In the genomic region with DNA sequence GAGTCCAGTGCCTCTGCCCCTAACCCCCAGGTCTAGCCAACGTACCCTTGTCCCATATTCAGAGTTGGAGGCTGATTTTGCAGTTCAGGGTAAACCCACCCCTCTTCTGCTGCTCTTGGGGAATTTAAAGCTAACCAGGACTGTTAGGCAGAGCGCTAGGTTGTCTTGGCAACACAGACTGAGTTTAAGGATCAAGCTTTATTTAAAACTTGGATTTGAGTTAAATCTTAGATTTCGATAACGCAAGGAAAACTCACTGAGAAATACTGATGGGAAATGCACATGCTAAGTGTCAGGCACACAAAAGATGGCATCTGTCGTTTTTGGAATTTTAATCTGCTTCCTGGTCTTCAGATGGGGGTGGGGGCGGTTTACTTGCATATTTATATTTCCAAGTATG, we compare ENCODE assay signal across 24 mouse cellular contexts. TPM values are rescaled to one million over a fixed set of nuclear protein-coding genes. Genes with fewer than 3 reads are reported as not detected.
A peak's percentile ranks its signal among the peaks of the same experiment; 100 is the strongest.
DNase-seq lines count a peak whose midpoint lies in the region; ATAC-seq and TF ChIP-seq lines count a peak whose summit lies in the region.
"Had no signal": no experiment of that assay in that cellular context is flagged by ENCODE, and none has a peak within 500 bp of the region (broad histone marks: within the 10 kb centered on the region; RNA-seq: fewer than 3 reads in every experiment).

No protein-coding gene starts in this region.

- no peaks in the 10 kb centered on the region for H3K27me3 ChIP-seq in forebrain, embryonic 14.5 days (replicated peaks; ENCODE audit: control insufficient read depth, insufficient read depth, low read length)
- no peaks in the 10 kb centered on the region for H3K27me3 ChIP-seq in forebrain, embryonic 11.5 days (ENCODE audit: control insufficient read depth, insufficient read depth, low read length)
- H3K27me3 ChIP-seq: CH12.LX; embryonic facial prominence, embryonic 15.5 days; hindbrain, embryonic 13.5 days; intestine, embryonic 15.5 days; Patski had no signal

- no peak overlapping the region for H3K27ac ChIP-seq in forebrain, embryonic 14.5 days (ENCODE audit: low read depth, low read length)
- no peak overlapping the region for H3K27ac ChIP-seq in forebrain, embryonic 11.5 days (ENCODE audit: low read depth, low read length)
- peak overlapping the region; percentile 75 for H3K27ac ChIP-seq in layer of hippocampus, adult 2 months
- H3K27ac ChIP-seq: embryonic facial prominence, embryonic 15.5 days; heart, embryonic 10.5 days; hindbrain, embryonic 13.5 days; intestine, embryonic 15.5 days had no signal

- no peak for TF ChIP-seq CTCF in layer of hippocampus, adult 2 months (conservative IDR thresholded peaks at IDR 0.05)

- WGBS in forebrain, embryonic 14.5 days: 78% methylated on average over 6 of the region's 6 CpGs
- 84% methylated on average over 6 of the region's 6 CpGs for WGBS in forebrain, embryonic 11.5 days

- peaks cover 33% of the 10 kb centered on the region for H3K36me3 ChIP-seq in forebrain, embryonic 14.5 days (ENCODE audit: control insufficient read depth, insufficient read depth, low read length)
- peaks cover 6% of the 10 kb centered on the region for H3K36me3 ChIP-seq in forebrain, embryonic 11.5 days (ENCODE audit: control insufficient read depth, insufficient read depth, low read length)

- ATAC-seq in forebrain, embryonic 14.5 days: no peak
- no peak for ATAC-seq in forebrain, embryonic 11.5 days (replicated peaks; ENCODE audit: low FRiP score)
- ATAC-seq: activated CD4-positive, CD25-positive, alpha-beta regulatory T cell, adult 4 months; intestine, embryonic 15.5 days; Patski had no signal

- H3K4me3 ChIP-seq in forebrain, embryonic 14.5 days (ENCODE audit: low read depth, low read length): no peak overlapping the region
- no peak overlapping the region for H3K4me3 ChIP-seq in forebrain, embryonic 11.5 days (ENCODE audit: low read depth, low read length)
- H3K4me3 ChIP-seq in layer of hippocampus, adult 2 months: no peak overlapping the region
- H3K4me3 ChIP-seq: embryonic facial prominence, embryonic 15.5 days; erythroblast, embryonic 14.5 days; heart, embryonic 10.5 days; hindbrain, embryonic 13.5 days; intestine, embryonic 15.5 days had no signal

- no peaks in the 10 kb centered on the region for H3K9me3 ChIP-seq in forebrain, embryonic 14.5 days (replicated peaks; ENCODE audit: control insufficient read depth, low read length)
- H3K9me3 ChIP-seq in forebrain, embryonic 11.5 days (ENCODE audit: control insufficient read depth, low read length): no peaks in the 10 kb centered on the region
- H3K9me3 ChIP-seq: embryonic facial prominence, embryonic 15.5 days; heart, embryonic 10.5 days; hindbrain, embryonic 13.5 days; intestine, embryonic 15.5 days had no signal

- peak; percentile 53 for DNase-seq in forebrain, embryonic 14.5 days (ENCODE audit: low spot score)
- no peak for DNase-seq in forebrain, embryonic 11.5 days (ENCODE audit: low spot score)
- DNase-seq in layer of hippocampus, adult 2 months (ENCODE audit: low spot score in 2 of 2): peak in 1 of 2 experiments; percentile 13
- DNase-seq in layer of hippocampus, postnatal 25 days (ENCODE audit: extremely low spot score in 1 of 2, low spot score in 1 of 2): no peak
- DNase-seq in brain, adult 2 months (ENCODE audit: low read depth, low spot score): peak; percentile 57
- peak; percentile 69 for DNase-seq in brain, embryonic 18.5 days (ENCODE audit: low read depth, low spot score)
- no peak for DNase-seq in cerebellum, adult 11-12 months
- no peak for DNase-seq in spleen, adult 18-20 months
- DNase-seq: adrenal gland, postnatal 14 days; cerebellum, adult 11 months; cerebellum, adult 9-11 months; cerebellum, postnatal 36 days; gastrocnemius, postnatal 10 days; heart, adult 18-20 months; heart, postnatal 4 days; kidney, adult 18-20 months had no signal

- no peak overlapping the region for H3K4me2 ChIP-seq in forebrain, embryonic 14.5 days (ENCODE audit: low read length)
- H3K4me2 ChIP-seq in forebrain, embryonic 11.5 days (ENCODE audit: low read depth, low read length, severe bottlenecking): no peak overlapping the region
- H3K4me2 ChIP-seq: embryonic facial prominence, embryonic 15.5 days; hindbrain, embryonic 13.5 days; intestine, embryonic 15.5 days had no signal

- H3K9ac ChIP-seq in forebrain, embryonic 14.5 days (ENCODE audit: low read length): no peak overlapping the region
- H3K9ac ChIP-seq in forebrain, embryonic 11.5 days (ENCODE audit: low read length): no peak overlapping the region
- H3K9ac ChIP-seq: embryonic facial prominence, embryonic 15.5 days; hindbrain, embryonic 13.5 days; intestine, embryonic 15.5 days had no signal

- H3K4me1 ChIP-seq in forebrain, embryonic 14.5 days (ENCODE audit: control insufficient read depth, insufficient read depth, low read length): no peaks in the 10 kb centered on the region
- no peaks in the 10 kb centered on the region for H3K4me1 ChIP-seq in forebrain, embryonic 11.5 days (replicated peaks; ENCODE audit: control insufficient read depth, insufficient read depth, low read length)
- H3K4me1 ChIP-seq: embryonic facial prominence, embryonic 15.5 days; heart, embryonic 10.5 days; intestine, embryonic 15.5 days had no signal

RNA-seq across cellular contexts. Expression of a gene that starts 39.2 kb away (rescaled TPM):
- polyA plus RNA-seq in forebrain, embryonic 14.5 days (2014; fragmentation: Nextera tagmentation; extraction: Ambion mirVana): 25.2 and 29.4 TPM in 2 replicates
- polyA plus RNA-seq in forebrain, embryonic 11.5 days (2014; fragmentation: Nextera tagmentation; extraction: Ambion mirVana): 26.2 and 29.0 TPM in 2 replicates
- 10 to 100 TPM; 16.2 to 17.7 TPM for total RNA-seq in layer of hippocampus, adult 2 months (2021)
- 10 to 100 TPM; 14.4 to 18.6 TPM for total RNA-seq in layer of hippocampus, postnatal 25 days (2021)

RNA-seq across cellular contexts. Expression of a gene that starts 39.3 kb away (rescaled TPM):
- 49.6 and 50.8 TPM in 2 replicates for polyA plus RNA-seq in forebrain, embryonic 14.5 days (2014; fragmentation: Nextera tagmentation; extraction: Ambion mirVana)
- 65.4 and 76.8 TPM in 2 replicates for polyA plus RNA-seq in forebrain, embryonic 11.5 days (2014; fragmentation: Nextera tagmentation; extraction: Ambion mirVana)
- total RNA-seq in layer of hippocampus, adult 2 months (2021): 10 to 100 TPM; 76.5 to 81.9 TPM
- total RNA-seq in layer of hippocampus, postnatal 25 days (2021): 10 to 100 TPM; 68.9 to 81.5 TPM

Comparison
In these comparisons a context has a peak if more than half of its experiments do, and no peak if none do; other contexts are left out.
1. DNase-seq: peak in forebrain, embryonic 14.5 days (single experiment), brain, adult 2 months (single experiment) and brain, embryonic 18.5 days (single experiment); none in forebrain, embryonic 11.5 days (single experiment), layer of hippocampus, postnatal 25 days (0 of 2), cerebellum, adult 11-12 months (single experiment) and spleen, adult 18-20 months (0 of 2).